Mouse (Mus musculus) heart, adult 8-10 months (tissue): Measurements from ENCODE around the gene Bcl2a1c. TPM values are rescaled to one million over a fixed set of nuclear protein-coding genes. Genes with fewer than 3 reads are reported as not detected.
"Not testable (repeated sequence)": the region's sequence is repeated elsewhere in the genome, so short reads cannot be mapped to it uniquely, and the experiment has no call there.

Experiments used
- DNase-seq: peaks from one replicate; pipeline ENCODE4 v3.0.0; 2022; ENCODE audit warnings: low spot score
- total RNA-seq, 4 experiments: library from RNA; stranded (reverse); gene quantifications; 2 replicates each; pipeline ENCODE4 v1.2.4; 2022

Gene Bcl2a1c
- total RNA-seq: not detected

- not testable (repeated sequence) for DNase-seq
These were observed at the start of gene Bcl2a1c for GRCm38 (mm10) chr9:114329855-114330254. TSS of gene Bcl2a1c (plus strand) at chr9:114330135.

GRCm38 (mm10) chr9:114305957-114306356, 24.0 kb upstream of the Bcl2a1c start:
- DNase-seq: not testable (repeated sequence)

- not testable (repeated sequence) for DNase-seq
These were observed 18.2 kb upstream of the Bcl2a1c start for GRCm38 (mm10) chr9:114311752-114312151.

DNA sequence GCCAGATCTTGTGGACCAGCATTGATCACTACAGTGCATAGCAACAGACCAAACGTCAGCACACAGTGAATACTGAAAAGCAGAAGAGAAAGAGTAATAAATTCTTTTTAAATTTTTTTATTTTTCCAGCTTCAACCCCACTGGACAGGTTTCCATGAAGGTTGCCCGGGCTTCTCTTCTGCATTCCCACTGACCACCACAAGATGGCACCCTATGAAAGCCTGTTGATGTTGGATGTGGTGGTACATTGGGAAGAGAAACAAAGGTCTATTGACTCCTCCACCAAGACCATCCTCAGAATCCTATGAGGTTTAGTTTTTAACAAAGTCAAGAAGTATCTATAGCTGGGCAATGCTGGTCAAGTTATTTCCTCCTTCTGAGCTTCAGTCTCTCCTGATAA, 11.9 kb upstream of the Bcl2a1c start:
- peak; percentile 38 for DNase-seq

DNA sequence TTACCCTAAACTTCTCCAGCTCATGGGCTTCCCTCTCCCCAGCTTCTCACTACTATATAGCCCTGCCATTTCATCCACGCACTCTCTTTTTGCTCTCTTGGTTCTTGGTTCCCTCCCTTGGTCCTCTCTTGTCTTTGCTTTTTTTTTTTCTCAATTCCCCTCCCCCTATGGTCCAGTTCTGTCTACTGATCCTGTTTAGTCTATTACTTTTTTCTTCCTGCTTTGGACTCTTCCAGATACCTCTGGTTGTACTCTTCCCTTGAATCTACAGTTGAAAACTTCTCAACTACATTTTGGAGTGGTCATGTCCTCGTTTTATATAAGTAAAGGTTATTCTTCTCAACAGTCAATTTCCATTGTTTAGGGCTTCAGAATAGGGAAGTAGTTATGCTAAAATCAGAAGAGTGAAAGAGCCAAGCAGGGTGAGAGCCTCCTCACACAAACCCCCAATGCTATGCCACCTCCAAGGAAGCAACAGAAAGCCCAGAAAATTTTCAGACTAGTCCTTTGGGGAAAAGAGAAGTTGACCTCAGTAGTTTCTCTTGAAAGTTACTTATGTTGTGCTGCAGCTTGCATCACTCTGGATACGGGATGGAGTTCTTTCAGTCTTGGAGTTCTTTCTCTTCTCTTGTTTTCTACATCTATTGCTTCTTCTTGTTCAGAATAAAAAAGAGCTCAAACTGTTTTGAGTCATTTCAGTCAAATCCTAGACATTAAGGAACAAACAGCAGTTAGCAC, 3.8 kb upstream of the Bcl2a1c start:
- no peak for DNase-seq

GRCm38 (mm10) chr9:114328332-114328731, 1.6 kb upstream of the Bcl2a1c start:
- DNase-seq: not testable (repeated sequence)

GRCm38 (mm10) chr9:114367783-114368470, 38.0 kb downstream of the Bcl2a1c start:
- peak; percentile 75 for DNase-seq

GRCm38 (mm10) chr9:114368471-114368858, 38.5 kb downstream of the Bcl2a1c start:
- DNase-seq: no peak

GRCm38 (mm10) chr9:114369389-114369788, 39.5 kb downstream of the Bcl2a1c start:
- not testable (repeated sequence) for DNase-seq

- DNase-seq: not testable (repeated sequence)
These were observed 41.8 kb downstream of the Bcl2a1c start for GRCm38 (mm10) chr9:114371717-114372116.

GRCm38 (mm10) chr9:114375276-114375962, 45.5 kb downstream of the Bcl2a1c start:
- DNase-seq: no peak

DNA sequence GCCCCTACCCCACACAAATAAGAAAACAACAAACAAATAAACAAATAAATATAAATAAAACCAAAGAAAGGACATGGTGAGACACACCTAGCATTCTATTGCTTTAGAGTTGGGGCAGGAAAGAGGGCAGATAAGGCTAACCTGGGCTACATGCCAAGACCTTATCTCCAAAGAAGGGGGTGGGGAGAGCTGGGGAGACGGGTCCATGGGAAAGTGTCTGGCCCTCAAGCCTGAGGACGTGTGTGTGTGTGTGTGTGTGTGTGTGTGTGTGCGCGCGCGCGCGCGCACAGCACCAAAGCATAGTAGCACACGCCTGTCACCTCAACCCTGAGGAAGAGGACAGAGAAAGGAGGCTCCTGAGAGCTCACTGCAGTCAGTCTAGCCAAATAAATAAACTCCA, 47.2 kb downstream of the Bcl2a1c start:
- no peak for DNase-seq

- DNase-seq: no peak
These were observed 49.9 kb downstream of the Bcl2a1c start for GRCm38 (mm10) chr9:114379871-114380270.

Other genes starting within 250 kb of the Bcl2a1c start
- 10 to 100 TPM; 30.3 to 34.3 (median 32.9) TPM for gene Crtap, start 60.5 kb downstream of the Bcl2a1c start, total RNA-seq
- 10 to 100 TPM; 13.4 to 15.8 (median 14.8) TPM for gene Glb1, start 70.9 kb downstream of the Bcl2a1c start, total RNA-seq
- gene Tmppe, start 71.0 kb downstream of the Bcl2a1c start, total RNA-seq: 1 to 10 TPM; 3.1 to 4.7 (median 4.1) TPM
- gene Ccr4, start 174.8 kb downstream of the Bcl2a1c start, total RNA-seq: not detected
- gene C130032M10Rik, start 185.6 kb downstream of the Bcl2a1c start, total RNA-seq: not detected
- not detected for gene Trim71, start 234.2 kb downstream of the Bcl2a1c start, total RNA-seq